Mouse (Mus musculus): Measurements from ENCODE around the gene Six1.
A peak's percentile ranks its signal among the peaks of the same experiment; 100 is the strongest.
"Not testable (repeated sequence)": the region's sequence is repeated elsewhere in the genome, so short reads cannot be mapped to it uniquely, and the experiment has no call there.

Six1 gene

GRCm38 (mm10) chr12:73032665-73033064 is 21.0 kb downstream of the Six1 start:
- DNase-seq = no peak

DNA sequence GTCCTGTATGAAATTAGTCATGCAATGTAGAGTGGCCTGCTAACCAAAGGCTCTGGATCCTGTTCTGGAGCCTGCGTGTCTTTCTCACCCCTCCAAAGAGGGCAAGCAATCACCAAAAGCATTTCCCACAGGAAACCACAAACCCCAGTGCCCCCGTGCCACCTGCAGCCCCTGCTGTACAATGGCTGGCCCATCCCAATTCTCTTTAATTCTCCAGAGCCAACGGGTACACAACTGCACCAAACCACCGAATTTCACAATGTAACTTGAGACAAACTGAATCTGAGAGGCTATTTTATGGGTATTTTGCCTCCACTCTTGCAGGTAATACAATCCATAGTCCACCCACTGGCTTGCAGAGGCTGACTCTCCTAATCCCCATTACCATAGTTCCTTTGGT is 22.4 kb downstream of the Six1 start:
- DNase-seq = no peak

GRCm38 (mm10) chr12:73025490-73025889 is 28.2 kb downstream of the Six1 start:
- DNase-seq = no peak

- DNase-seq = peak; percentile 66
Measured at GRCm38 (mm10) chr12:73020941-73021340, 32.7 kb downstream of the Six1 start.

- DNase-seq = no peak
Measured at GRCm38 (mm10) chr12:73020422-73020821, 33.3 kb downstream of the Six1 start.

- DNase-seq = no peak
Measured at GRCm38 (mm10) chr12:73018838-73019237, 34.8 kb downstream of the Six1 start.

- DNase-seq = no peak
Measured at GRCm38 (mm10) chr12:73016171-73016570, 37.5 kb downstream of the Six1 start.

DNA sequence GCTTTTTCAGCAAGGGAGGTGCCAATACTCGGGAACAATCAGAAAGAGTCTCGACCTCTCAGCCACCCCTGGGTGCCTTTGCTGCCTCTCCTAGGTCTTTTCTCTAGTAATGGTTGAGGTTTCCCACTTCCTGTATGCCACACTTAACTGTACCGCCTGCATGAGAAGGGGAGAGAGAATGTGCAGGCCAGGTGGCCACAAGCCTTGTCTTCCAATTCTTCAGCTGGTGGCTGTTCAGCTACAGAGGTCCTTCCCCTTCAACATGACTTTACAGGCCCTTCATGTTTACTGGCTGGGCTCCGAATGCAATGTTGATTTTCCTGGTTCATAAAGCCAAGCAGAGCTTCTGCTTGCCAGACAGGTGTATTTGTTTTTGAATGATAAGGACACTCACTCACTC is 39.4 kb downstream of the Six1 start:
- DNase-seq = no peak

DNA sequence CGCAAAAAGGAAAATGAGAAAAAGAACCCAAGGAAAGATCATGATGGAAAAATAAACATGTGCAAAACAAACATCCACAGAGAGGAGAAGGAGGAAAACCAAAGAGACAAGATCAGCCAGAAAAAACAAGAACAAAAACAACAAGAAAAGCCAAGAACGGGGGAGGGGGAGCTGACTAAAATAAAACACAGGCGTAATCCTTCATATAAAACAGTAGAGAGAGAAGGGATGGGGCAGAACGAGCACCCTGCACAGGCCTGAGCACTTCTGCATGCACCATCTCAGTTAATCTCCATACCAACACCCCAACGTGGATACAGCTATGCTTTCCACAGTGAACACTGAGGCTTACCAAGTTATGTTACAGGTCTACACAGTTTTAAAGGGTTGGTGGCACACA is 40.9 kb downstream of the Six1 start:
- no peak for DNase-seq

GRCm38 (mm10) chr12:73012136-73012785 is 41.4 kb downstream of the Six1 start:
- DNase-seq = no peak

DNA sequence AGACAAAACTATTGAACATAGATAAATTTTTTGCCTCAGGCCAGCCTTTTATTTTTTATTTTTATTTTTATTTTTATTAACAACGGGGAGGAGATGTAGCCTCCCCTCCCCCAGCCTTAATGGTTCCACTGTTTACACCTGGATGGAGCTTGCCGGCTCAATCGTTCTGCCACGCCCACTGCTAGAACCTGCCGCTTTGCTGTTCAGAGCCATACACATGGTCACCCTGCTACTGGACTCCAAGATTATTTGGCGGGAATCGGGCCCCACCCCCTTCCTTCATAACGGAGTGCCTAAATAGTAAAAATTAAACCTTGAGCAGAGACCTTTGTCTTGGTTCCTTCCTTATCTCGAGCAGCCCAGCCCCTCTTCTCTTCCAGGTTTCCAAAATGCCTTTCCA is 50.8 kb downstream of the Six1 start:
- DNase-seq = not testable (repeated sequence)

DNA sequence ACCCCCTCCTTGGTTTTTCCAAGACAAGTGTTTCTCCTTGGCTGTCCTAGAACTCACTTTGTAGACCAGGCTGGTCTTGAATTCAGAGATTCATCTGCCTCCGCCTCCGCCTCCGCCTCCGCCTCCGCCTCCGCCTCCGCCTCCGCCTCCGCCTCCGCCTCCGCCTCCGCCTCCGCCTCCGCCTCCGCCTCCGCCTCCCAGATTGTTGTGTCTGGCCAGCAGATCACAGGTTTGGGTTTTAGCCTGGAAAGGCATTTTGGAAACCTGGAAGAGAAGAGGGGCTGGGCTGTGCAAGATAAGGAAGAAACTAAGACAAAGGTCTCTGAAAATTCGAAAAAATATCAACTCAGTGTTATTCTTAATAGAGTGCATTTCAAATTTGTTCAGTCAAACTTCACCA is 51.4 kb downstream of the Six1 start:
- not testable (repeated sequence) for DNase-seq

GRCm38 (mm10) chr12:72998105-72999001 is 55.3 kb downstream of the Six1 start:
- no peak for DNase-seq

DNA sequence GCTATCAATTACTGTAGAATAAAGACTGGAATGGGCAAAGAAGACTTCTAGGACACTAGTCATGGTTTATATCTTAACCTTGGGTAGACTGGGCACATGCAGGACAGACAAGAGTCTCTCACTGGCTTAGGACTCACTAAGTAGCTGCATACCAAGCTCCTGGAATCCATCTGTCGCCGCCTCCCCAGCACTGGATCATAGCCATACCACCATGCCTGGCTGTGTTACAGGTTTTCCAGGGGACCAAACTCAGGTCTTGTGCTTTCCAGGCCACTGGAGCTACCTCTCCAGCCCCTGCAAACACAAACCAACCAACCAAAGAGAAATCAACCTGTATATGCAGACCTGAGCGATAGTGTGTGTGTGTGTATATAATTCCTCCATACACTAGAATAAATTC is 57.0 kb downstream of the Six1 start:
- no peak for DNase-seq
